Mouse (Mus musculus): ENCODE measurements around the gene Dnah12.
"Not testable (repeated sequence)": the region's sequence is repeated elsewhere in the genome, so short reads cannot be mapped to it uniquely, and the experiment has no call there.

GRCm38 (mm10) chr14:26671870-26672615, 21.0 kb upstream of the Dnah12 start:
- not testable (repeated sequence) for TF ChIP-seq MAX (IDR thresholded peaks at IDR 0.05; ENCODE audit: low read depth); POLR2A (IDR thresholded peaks at IDR 0.05; ENCODE audit: insufficient read length, low read depth); E2F4 (IDR thresholded peaks at IDR 0.05; ENCODE audit: insufficient read depth); TCF12 (IDR thresholded peaks at IDR 0.05; ENCODE audit: insufficient read depth, poor library complexity, severe bottlenecking); POLR2AphosphoS2 (IDR thresholded peaks at IDR 0.05; ENCODE audit: insufficient read length, low read depth)

Data from myocyte (in vitro differentiated cells).